Mouse (Mus musculus) spleen, adult 12 weeks (tissue): Measurements from ENCODE around the gene Ciart.
"Not testable (repeated sequence)": the region's sequence is repeated elsewhere in the genome, so short reads cannot be mapped to it uniquely, and the experiment has no call there.

Experiments used
- DNase-seq: peaks from one replicate; pipeline ENCODE4 v3.0.0; 2022; ENCODE audit warnings: low spot score

Gene Ciart

GRCm38 (mm10) chr3:95901616-95902372 is 19.7 kb upstream of the Ciart start:
- DNase-seq = no peak

- no peak for DNase-seq
Measured at GRCm38 (mm10) chr3:95899800-95900524, 17.9 kb upstream of the Ciart start.

- DNase-seq = not testable (repeated sequence)
Measured at GRCm38 (mm10) chr3:95895501-95895900, 13.4 kb upstream of the Ciart start.

GRCm38 (mm10) chr3:95894317-95895160 is 12.5 kb upstream of the Ciart start:
- DNase-seq = no peak

GRCm38 (mm10) chr3:95893606-95894316 is 11.7 kb upstream of the Ciart start, which contains the start of gene Aph1a:
Aph1a (plus strand) TSS chr3:95893969.
- DNase-seq = peak; percentile 90

GRCm38 (mm10) chr3:95893126-95893525 is 11.1 kb upstream of the Ciart start:
- no peak for DNase-seq

- no peak for DNase-seq
Measured at GRCm38 (mm10) chr3:95892066-95893052, 10.3 kb upstream of the Ciart start.

GRCm38 (mm10) chr3:95891211-95892065 is 9.4 kb upstream of the Ciart start, which contains the start of gene BC028528:
BC028528 (minus strand) TSS chr3:95892005.
- DNase-seq = no peak

GRCm38 (mm10) chr3:95889664-95890063 is 7.6 kb upstream of the Ciart start:
- DNase-seq = no peak

- DNase-seq = no peak
Measured at GRCm38 (mm10) chr3:95887596-95887995, 5.5 kb upstream of the Ciart start.

- no peak for DNase-seq
Measured at GRCm38 (mm10) chr3:95884400-95884799, 2.3 kb upstream of the Ciart start.

GRCm38 (mm10) chr3:95882816-95883425 is 870 bp upstream of the Ciart start:
- DNase-seq = no peak

- DNase-seq = no peak
Measured at GRCm38 (mm10) chr3:95879063-95879462, 3.0 kb downstream of the Ciart start.

- no peak for DNase-seq
Measured at GRCm38 (mm10) chr3:95872048-95872447, 10.0 kb downstream of the Ciart start.

GRCm38 (mm10) chr3:95871392-95871867 is 10.6 kb downstream of the Ciart start, which contains the start of gene Mrps21:
Mrps21 (minus strand) TSS chr3:95871519.
- peak; percentile 69 for DNase-seq

GRCm38 (mm10) chr3:95870976-95871375 is 11.1 kb downstream of the Ciart start:
- no peak for DNase-seq

- no peak for DNase-seq
Measured at GRCm38 (mm10) chr3:95867408-95867807, 14.6 kb downstream of the Ciart start.

- no peak for DNase-seq
Measured at GRCm38 (mm10) chr3:95866071-95866470, 16.0 kb downstream of the Ciart start.

- no peak for DNase-seq
Measured at GRCm38 (mm10) chr3:95865571-95865970, 16.5 kb downstream of the Ciart start.
